Mouse (Mus musculus): ENCODE measurements around the gene Slc35a1. TPM values are rescaled to one million over a fixed set of nuclear protein-coding genes. Genes with fewer than 3 reads are reported as not detected.

Slc35a1 gene
- 1.2 and 1.5 TPM in 2 replicates for polyA plus RNA-seq (2012)

GRCm38 (mm10) chr4:34686874-34687567 lies at the start of gene Slc35a1:
TSS of gene Slc35a1 (minus strand) at chr4:34687438.

DNA sequence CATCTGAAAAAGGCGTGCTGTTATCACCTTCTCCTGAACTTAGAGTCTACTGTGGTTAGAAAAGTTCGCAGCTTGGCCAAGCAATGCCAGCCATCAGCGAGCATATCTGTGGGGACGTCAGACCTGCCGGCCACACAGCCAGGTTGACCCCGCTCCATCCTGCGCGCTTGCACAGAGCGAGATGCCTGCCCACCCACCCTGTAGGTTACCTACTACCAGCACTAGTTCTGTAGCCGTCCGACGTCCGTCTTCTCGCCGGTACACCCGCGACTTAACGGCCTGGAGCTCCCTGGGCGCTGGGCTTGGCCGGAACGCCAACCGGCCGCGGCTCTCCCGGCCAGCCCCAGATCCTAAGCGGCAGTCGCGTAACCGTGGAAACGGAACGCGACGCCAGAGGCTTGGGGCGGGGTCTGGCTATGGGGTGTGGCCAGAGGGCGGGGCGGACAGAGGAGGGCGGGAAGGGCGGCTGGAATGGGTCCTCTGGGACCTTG lies 42.7 kb upstream of the Slc35a1 start, which contains the start of gene Cfap206:
Gene Cfap206, minus strand, starts transcription at position 356 of the 491 bp plus-strand sequence.

GRCm38 (mm10) chr4:34614630-34615094 lies 72.6 kb downstream of the Slc35a1 start, which contains the start of the genes Orc3 and Rars2:
TSS of gene Orc3 (minus strand) at chr4:34614944.
TSS of gene Rars2 (plus strand) at chr4:34614957.

Other genes starting within 250 kb of the Slc35a1 start
- gene Akirin2, start 136.5 kb downstream of the Slc35a1 start, polyA plus RNA-seq (2012): 55.9 and 56.0 TPM in 2 replicates
- gene Orc3, start 72.5 kb downstream of the Slc35a1 start, polyA plus RNA-seq (2012): 4.7 TPM in 2 replicates
- 2.7 and 6.2 TPM in 2 replicates for gene Rars2, start 72.5 kb downstream of the Slc35a1 start, polyA plus RNA-seq (2012)
- not detected in 2 replicates for gene Cfap206, start 42.8 kb upstream of the Slc35a1 start, polyA plus RNA-seq (2012)
- not detected in 2 replicates for gene Gm136, start 68.8 kb upstream of the Slc35a1 start, polyA plus RNA-seq (2012)
- gene Smim8, start 91.0 kb upstream of the Slc35a1 start, polyA plus RNA-seq (2012): 7.5 and 8.0 TPM in 2 replicates
- 1.1 and 1.6 TPM in 2 replicates for gene Zfp292, start 195.5 kb upstream of the Slc35a1 start, polyA plus RNA-seq (2012)
- gene Cga, start 206.3 kb upstream of the Slc35a1 start, polyA plus RNA-seq (2012): not detected in 2 replicates